Mouse (Mus musculus) spleen, adult 2 months (tissue): Measurements from ENCODE around the gene Skiv2l.
A peak's percentile ranks its signal among the peaks of the same experiment; 100 is the strongest.
"Not testable (repeated sequence)": the region's sequence is repeated elsewhere in the genome, so short reads cannot be mapped to it uniquely, and the experiment has no call there.

Experiments
- CTCF ChIP-seq: fragments of 200-500 bp; IDR thresholded peaks from 2 replicates; pipeline ENCODE4 v1.5.1; 2011; ENCODE audit warnings: mild to moderate bottlenecking, inconsistent platforms; ENCODE audit not compliant: insufficient read depth, insufficient read length, insufficient replicate concordance; ENCODE audit errors: extremely low read depth
- POLR2A ChIP-seq: fragments of 200-500 bp; IDR thresholded peaks from 2 replicates; pipeline ENCODE4 v1.6.1; 2011; ENCODE audit warnings: low read depth, low read length, inconsistent platforms

DNA sequence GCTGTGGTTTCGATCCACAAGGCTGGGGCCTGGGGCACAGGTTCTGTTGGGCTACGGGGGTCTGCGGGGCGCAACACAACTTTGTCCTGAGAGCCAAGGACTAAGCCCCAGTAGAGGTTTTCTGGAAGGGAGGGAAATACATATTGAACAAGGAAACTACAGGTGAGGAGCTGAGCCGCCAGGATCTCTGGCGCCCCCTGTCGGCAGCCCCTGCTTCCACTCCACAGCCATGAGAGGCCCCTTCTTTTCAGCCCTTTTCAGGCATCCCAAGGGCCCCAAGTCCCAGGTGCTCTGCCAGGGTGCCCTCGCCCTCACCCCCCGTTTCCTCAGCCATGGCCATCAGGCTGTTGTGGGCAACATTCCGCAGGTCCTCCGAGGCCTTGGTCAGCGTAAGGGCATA lies 36.3 kb downstream of the Skiv2l start:
- peak; percentile 74 for TF ChIP-seq CTCF
- TF ChIP-seq POLR2A = not testable (repeated sequence)
